Mouse (Mus musculus) liver, postnatal 0 days (tissue): ENCODE results near the gene Scamp3.

Source experiments
- CTCF ChIP-seq: sonication (generic); IDR thresholded peaks from 2 replicates; pipeline ENCODE4 v1.5.1; 2016; ENCODE audit warnings: antibody characterized with exemption, low read depth
- EP300 ChIP-seq: IDR thresholded peaks from 2 replicates; pipeline ENCODE4 v1.6.1; 2016; ENCODE audit warnings: antibody characterized with exemption, low read depth, mild to moderate bottlenecking

DNA sequence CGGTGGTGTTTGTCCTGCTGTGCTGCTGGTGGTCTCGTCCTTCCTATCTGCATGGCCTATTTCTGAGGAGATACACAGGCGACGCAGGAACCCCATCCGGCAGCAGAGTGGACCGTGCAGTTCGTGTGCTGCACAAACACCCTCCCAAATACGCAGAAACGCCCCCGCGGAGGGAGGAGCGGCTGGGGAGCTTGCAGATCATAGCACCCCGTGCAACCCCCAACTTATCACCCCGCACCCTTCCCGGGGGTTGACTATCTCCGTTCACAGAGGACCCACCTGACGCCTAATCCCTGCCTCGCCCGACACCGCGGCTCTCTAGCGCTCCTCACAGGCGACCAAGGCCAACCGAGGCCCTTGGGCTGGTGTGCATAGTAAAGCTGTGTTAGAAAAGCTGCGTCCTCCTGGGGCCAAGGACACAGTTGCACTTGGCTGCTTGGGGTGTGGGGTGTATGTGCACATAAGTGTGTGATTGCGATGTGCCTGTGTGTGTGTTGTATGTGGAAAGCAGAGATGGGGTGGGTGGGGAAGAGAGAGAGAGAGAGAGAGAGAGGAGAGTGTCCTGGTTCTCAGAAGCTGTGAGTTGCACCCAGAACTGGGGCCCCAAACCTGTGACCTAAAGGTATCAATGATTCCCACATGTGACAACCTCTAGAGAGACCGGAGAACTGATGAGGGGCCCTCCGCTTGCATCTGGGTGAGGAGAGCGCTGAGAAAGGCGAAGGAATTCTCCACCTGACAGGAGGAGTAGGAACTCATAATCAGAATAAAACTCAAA is 44.8 kb upstream of the Scamp3 start:
- TF ChIP-seq CTCF: peak; percentile 76
- peak; percentile 83; the same call in 1 of the 2 replicates for TF ChIP-seq EP300
